Mouse (Mus musculus) urinary bladder, adult 18-20 months (tissue): ENCODE measurements around the gene Ablim1.

Experiments
- DNase-seq, 2 experiments: peaks; one replicate each; pipeline ENCODE4 v3.0.0; 2022; ENCODE audit warnings: low spot score in 2 of 2, mixed read lengths in 2 of 2

Gene Ablim1

DNA sequence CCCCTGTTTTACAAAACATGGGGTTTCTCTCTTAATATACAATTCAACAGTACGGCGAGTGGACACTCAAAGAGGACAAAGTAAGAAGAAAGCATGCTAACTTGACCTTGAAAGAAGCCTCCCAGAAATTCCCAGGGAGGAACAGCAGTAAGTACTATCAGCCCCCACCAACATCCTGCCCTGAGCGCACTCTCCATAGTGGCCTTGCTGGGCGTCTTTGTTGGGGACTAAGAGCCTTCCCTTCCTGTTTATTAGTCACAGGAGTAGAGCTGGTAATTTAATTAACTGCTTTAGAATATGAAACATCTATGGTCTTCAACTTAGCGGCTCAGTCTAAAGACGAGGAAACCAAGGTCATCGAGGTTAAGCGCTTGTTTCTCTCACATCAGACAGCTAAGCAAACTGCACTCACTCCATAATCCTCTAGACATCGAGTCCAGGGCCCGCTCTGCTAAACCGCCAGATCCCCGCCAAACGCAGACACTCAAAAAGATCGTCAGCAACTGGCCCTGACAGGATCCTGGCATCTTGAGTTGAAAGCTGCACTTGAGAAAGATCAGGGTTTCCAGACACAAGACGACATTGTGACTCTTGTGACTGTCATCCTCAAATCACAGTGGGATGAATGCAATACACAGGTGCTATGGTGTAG, 50.3 kb downstream of the Ablim1 start:
- DNase-seq, result no peak

DNA sequence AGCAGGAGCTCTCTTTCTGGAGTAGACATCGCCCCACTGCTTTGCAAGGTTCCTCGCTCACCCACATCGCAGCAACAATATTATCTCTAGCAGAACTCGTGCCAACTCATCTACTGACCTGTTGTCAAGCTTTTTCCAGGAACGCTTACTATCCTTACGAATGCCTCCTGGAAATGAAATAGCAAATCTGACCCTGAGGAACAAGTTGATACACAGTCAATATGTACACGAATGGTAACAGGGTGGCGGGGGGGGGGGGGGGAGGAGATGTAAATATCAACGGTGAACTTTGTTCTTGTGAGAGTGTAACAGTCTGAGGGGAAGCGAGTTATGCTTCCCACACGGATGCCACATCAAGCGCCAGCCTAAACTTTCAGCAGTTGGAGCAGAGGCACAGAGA, 56.9 kb downstream of the Ablim1 start:
- no peak for DNase-seq

DNA sequence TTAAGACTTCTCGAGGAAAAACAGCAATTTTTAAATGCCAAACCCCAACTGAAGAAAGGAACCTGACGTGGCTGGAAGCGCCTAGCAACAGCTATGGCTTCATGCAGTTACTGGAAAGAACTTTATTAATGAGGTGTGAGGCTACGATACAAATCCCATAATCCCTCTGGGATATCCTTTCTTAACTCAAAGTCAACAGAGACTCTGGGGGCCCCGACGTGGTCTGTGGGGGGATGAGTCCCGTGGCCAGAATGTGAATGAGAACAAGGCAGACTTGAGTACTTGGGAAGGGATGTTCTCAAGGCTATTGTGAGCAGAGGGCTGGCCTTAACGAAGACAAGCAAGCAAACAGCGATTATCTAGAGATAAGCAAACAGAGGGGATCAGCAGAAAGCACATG, 58.1 kb downstream of the Ablim1 start:
- DNase-seq, result no peak

DNA sequence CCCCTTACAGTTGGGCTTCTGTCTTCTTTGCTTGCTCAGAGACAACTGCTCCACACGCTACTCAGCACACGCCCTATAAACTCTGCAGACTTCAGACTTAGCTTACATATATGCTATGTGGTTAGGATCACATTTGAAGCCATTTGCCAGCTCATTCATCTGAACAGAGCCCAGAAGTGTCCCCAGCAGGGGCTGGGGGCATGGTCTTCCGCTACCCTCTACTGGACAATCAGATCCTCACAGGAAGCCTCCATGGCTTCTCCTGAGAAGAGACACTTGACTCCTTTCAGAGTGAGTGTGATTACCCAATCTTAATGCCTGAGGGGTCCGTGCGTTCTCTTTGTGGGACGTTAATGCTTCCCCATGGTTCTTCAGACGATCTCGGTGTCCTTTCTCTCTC, 59.6 kb downstream of the Ablim1 start:
- DNase-seq, result no peak

DNA sequence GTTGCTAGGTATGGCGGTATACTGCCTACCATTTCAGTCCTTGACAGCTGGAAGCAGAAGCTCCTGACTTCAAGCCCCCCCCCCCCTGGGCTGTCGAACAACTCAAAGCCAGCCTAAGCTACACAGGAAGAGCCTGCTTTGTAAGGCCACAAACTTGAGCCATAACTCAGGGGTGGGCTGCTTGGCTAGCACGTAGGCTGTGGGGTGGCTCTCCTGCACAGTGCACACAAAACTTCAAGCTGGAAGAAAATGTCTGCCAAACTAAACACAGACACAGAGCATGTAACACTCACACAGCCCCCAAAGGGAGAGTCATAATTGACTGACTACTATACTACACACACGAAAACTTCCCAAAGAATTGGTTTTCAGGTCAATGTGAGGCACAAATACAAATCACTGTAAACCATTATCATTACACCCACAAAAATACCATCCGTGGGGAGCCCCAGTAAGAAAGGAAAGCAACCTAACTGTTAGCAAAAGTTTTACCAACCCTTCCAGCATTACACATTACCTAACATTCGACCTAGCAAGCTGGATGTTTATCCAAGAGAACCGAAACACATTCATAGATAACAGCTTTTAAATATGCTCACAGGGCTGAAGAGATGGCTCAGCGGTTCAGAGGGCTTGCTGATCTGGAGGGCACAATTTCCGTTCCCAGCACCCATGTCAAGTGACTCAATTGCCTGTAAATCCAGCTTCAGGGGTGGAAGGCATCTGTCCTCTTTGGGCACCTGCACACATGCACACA, 61.8 kb downstream of the Ablim1 start:
- no peak for DNase-seq

DNA sequence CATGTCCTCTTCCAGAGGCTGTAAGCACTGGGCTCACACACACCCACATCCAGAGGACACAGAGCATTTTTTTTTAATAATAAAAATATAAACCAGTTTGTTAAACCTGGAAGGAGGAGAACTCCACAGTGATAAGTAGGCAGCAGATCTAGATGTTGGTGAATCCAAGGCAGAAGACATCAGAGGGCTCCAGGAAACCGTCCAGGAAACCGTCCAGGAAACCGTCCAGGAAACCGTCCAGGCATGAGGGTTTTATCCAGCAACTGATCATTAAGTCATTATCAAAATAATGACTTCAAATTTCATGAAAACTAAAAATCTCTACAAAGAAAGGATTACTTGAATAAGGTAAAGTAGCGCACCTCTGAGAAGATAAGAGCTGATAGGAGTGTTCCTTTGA, 65.9 kb downstream of the Ablim1 start:
- DNase-seq, result no peak

DNA sequence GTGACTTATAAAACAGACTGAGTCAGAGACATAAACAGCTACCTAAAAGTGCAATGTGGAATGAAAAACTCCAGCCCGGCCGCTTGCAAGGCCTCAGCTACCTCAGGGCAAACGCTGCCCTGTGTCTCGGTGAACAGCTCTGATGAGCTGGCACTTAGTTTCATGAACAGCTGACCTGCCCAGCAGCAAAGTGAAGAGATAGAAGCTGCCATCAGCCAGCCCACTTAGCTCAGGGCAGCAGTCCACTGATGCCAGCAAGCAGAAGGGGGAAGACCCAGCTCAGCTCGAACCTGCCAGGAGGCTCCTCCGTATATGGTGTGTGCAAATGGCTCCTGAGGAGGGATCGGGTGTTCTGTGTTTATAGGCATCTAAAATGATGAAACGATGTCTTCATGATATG, 67.5 kb downstream of the Ablim1 start:
- DNase-seq, result no peak

DNA sequence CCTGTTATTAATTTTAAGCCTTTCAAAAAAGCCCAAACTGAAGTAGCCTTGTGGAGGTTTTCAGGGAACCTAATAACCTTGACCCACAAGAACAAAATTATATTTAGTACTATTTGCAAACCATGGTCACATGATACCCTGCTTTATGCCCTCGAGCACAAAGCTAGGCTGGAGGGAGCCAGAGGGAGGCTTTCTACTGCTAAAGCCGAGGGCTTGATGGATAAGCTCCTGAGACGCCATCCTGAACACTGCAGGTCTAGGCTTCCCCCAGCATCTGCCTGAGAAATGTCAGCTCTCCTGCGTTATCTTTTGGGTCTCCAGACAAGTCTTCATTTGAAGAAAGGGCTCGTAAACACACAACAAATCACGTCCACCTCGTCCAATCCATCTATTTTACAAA, 70.4 kb downstream of the Ablim1 start:
- DNase-seq, result no peak

DNA sequence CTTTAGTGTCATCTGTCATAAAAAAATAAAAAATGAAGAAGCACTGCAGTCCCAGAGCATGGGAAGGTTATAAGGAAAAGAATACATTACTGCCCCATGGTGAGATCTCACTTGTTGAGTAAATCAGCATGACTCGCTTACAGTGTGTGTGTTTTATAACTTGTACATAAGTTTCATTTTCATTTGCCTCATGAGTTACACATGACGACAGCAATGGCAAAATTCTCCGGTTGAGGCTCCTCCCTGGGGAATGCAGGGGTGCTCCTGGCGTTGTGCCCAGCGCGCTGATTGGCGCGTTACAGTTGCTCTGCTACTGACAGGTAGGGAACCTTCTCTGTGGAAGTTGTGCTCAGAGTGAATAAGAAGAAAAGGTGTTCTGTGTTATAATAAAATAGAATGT, 71.1 kb downstream of the Ablim1 start:
- DNase-seq, result no peak

DNA sequence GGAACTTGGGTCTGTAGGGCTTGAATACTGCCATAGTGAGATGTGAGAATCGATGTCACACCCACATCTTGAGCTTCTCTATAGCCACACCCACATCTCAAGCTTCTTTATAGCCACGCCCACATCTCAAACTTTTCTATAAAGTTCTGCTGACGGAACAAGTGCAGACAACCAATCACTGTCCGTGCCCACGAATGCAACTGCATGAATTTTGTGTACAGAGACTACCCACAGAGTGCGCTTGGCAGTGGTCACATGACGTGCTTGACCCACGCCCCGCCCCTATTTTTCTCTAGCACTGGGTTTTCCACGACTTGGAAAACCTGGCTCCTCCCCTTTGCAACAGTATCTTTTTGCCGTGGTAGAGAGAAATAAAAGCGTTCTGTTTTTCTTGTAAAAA, 71.5 kb downstream of the Ablim1 start:
- no peak for DNase-seq

DNA sequence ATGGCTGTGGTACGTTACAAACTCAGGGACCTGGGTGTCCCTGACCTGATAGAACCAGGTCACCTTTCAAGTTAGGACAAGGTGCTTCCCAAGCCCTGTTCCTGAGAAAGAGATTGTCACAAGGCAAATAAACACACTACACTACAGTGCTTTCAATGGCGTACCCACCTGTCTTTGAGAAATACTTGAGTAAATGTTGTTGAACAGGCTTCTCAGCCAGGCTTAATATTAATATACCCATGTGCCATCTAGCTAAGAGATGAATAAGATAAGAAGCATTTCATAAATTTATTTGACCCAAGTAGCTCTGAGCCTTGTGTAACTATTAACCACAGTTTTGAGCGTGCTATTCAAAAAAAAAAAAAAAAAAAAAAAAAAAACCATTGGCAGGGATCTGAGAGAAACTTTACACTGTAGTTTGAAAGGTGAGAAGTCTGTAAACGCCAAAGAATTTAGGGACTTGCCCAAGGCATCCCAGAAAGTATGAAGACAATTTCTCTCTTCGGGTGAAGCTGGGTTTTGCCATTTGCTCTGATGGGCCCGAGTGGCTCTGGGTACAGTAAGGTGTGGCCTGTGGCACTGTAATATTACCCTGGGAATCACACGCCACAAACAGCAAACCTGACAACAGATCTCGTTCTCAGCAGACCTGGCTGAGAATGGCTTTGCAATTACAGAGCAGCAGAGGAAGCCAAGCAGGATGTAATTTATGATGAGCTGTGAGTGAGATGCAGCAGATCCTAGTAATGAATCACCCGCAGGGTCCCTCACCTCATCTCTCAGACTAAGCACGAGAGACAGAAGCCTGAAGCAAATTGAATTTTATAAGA, 73.1 kb downstream of the Ablim1 start:
- no peak for DNase-seq

DNA sequence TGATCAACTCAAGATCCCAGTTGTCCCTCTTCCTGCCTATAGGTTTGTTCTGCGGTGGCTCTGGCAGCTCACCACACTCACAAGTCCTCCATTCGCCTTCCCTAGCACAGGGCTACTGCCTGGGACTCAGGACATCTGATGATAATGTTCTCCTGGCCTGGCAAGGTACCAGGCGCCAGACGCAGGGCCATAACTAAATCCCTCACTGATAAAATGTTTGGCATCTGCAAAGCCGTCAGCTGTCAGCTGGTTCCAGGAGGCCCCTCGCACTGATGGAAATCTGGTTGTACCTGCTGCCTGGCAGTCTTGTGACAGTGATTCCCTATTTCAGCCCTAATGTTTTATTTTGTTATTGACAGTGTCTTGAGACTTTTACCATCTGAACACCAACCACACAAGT, 74.5 kb downstream of the Ablim1 start:
- no peak for DNase-seq

DNA sequence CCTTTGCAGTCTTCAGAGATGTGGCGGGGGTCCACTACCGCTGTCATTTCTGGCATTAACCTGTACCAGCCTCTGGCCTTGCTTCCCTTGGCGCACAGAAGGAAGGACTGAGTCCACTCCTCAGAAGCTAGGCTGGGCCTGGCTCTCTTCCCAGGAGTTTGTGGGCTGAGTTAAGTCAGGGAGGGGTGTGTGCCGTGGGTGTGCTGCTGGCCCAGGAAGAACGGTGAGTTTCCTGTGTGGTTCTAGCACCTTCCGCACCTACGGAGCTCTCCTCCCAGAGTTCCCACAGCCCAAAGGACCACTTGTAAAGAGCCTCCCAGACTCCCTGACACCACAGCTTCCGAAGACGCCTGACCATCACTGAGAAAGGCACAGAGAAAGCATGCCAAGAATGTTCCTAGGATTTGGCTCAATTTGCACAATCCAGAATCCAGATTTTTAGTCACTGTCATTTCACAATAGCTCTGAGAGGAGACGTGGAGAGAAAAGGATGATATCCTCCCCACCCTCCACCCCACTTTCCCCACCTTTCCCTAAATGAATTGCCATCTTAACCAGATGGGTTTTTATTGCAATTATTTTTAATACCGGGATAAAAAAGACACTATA, 75.4 kb downstream of the Ablim1 start:
- DNase-seq, result peak in 1 of 2 experiments; percentile 46

DNA sequence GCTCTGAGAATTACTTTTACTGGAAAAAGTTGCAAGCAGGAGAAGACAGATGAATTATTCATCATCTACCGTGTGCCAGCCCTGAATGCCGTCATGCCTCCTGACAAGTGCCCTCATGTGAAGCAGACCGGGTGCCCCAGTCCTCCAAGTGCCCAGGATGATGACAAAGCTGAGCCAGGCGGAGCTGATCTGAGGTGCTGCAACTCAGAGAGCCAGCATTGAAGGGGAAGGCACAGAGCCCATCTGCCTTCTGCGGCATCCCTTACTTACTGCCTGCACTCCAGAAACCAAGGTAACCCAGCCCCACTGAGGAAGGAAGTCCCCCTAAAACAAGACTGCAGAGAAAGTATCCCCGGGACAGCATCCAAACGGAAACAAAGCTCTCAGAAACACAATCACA, 76.3 kb downstream of the Ablim1 start:
- DNase-seq, result no peak

DNA sequence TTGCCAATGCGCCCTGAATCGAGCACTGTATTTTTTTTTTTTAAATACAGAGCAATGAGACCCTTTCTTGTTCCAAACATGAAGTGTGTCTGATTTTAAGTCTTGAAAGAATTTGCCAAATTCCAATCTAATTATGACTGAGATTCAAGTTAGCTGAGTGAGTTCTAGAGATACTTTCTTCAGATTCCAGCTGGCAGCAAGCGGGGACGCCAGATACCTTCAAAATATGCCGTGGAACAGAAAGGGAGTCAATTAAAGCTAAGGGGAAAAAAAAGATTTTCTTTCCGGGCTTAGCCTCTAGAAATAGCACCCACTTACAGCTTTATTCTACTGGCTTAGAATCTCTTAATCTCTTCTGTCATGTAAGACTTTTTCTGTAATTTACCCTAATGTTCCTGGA, 77.2 kb downstream of the Ablim1 start:
- DNase-seq, result no peak

DNA sequence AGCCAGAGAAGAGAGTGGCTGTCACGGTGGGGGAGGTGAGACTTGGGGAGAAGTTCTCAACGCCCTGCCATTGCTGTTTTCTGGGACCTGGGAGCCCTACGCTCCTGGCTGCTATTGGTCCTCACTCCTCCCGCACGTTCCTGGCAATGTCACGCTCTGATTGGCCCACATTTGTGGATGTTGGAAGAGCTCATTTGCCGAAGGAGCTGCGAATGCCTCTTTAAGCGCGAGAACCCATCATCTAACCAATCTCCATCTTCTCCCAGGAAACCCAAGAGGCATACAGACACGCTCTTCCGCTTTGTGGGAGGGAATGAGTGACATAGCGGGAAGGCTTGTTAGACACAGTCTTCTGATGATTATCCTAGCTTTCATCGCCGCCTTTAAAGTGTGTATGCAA, 78.1 kb downstream of the Ablim1 start:
- no peak for DNase-seq

DNA sequence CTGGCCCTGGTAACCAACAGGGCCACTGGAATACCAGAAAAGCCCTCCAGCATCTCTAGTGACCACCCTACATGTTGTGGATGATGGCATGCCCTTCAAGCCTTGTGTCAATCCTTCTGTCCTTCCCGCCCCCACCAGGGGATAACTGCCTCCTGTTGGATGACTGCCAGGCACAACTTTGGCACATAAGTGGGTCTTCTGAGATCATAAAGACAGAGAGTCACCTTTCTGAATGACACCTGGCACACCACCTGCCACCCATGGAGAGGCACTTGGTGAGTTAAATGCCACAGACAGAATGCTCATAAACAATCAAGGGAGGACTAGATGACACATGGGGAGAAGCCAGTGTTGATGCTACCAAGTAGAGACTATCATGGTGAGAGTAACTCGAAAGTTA, 78.8 kb downstream of the Ablim1 start:
- no peak for DNase-seq

DNA sequence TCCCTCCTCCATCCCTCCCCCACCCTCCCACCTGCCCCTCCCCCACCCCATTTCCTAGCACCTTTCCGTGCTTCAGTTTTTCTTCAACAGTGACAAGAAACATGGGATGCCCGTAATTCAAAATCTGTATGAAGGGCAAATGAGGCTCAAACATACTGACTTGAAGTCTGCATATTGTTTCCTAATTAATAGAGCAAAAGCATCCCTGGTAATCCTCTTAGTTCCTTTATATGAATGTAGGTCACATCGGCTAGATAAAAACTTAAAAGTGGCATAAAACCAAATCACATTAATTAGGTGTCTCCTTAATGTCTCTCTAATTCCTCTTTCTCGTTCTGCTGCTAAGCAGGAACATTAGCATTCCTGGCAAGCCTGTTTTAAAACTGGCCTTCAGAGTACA, 83.7 kb downstream of the Ablim1 start:
- DNase-seq, result no peak

DNA sequence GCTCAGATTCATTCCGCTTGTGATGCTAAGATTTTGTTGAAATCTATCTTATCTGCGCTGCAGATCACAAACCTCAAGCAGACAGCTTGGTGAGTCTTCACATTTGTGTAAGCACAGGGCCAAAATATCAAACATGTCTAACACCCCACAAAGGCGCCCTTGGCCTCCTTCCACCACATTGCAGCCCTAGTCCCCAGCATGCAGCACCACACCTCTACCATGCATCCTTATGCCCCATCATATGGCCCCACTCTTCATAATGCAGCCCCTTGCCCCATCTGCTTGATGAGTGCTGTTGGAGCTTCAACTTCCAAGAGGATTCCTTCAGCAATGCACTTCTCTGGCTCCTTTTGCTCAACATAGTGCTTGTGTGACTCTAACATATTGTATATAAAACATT, 85.6 kb downstream of the Ablim1 start:
- DNase-seq, result no peak

DNA sequence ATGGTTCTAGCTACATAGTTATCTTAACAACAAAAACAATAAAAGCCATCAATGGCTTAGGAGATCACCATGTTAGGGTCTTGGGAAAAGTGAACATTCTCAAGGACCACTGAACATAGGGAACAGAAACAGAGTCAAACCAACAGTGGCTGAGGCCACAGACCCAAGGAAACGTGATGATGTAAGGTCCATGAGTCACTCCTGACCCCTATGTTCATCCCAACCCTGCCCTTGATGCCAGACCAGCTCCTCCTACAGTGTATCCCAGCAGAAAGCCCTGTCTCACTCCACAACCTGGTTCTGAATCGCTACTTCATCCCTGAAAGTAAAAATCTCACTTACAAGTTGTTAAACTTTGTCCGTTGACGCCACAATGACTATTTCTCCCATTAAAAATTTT, 86.1 kb downstream of the Ablim1 start:
- DNase-seq, result no peak

DNA sequence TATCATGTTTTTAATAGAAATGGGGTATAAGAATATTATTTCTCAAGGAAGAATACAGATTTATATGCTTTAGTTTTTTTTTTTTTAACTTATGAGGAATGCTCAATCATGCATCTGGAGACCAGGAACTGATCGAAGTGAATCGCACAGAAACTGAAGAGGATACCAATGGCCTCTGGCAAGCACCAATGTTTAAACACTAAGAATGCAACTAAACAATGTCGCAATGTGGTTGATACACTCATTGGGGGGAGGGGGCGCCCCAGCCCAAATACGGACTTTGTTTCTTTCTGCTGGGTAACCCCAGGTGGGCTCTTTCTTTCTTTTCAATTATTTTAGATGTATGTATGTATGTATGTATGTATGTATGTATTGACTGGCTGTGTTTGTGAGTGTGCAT, 90.3 kb downstream of the Ablim1 start:
- no peak for DNase-seq

DNA sequence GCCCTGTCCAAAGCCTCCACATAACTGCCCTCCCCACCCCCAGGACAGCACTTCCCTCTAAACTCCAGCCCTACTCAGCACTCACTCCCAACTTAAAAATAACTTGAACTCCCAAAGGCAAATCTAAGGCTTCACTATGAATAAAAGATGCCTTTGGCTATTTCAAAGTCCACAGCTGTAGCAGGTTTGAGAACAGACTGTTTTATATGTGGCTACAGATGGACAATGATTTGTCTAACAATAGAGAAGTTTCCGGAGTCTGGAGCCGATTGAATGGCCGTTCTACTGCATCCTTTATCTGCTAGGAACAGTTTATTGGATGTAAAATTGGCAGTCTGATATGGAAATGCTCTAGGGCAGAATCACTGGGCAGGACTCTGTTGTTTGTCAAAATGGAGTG, 91.0 kb downstream of the Ablim1 start:
- no peak for DNase-seq
